In genomic region chr11:95008661-95009628, GRCm38 (mm10) we compare ENCODE assay signal across 8 mouse cellular contexts. TPM values are rescaled to one million over a fixed set of nuclear protein-coding genes. Genes with fewer than 3 reads are reported as not detected.
DNase-seq lines count a peak whose midpoint lies in the region; ATAC-seq and TF ChIP-seq lines count a peak whose summit lies in the region.

No protein-coding gene starts in this region.

- peak overlapping the region; percentile 93 for H3K9ac ChIP-seq in kidney, embryonic 16.5 days (replicated peaks; ENCODE audit: low read length)
- peak overlapping the region; percentile 99 for H3K9ac ChIP-seq in forebrain, embryonic 16.5 days (replicated peaks; ENCODE audit: low read depth, low read length)
- peak overlapping the region; percentile 100 for H3K9ac ChIP-seq in liver, embryonic 14.5 days (replicated peaks)
- H3K9ac ChIP-seq in stomach, postnatal 0 days (ENCODE audit: low read length): peak overlapping the region; percentile 76

- no peak for TF ChIP-seq CTCF in liver, embryonic 14.5 days (IDR thresholded peaks at IDR 0.05; ENCODE audit: low read depth)
- TF ChIP-seq CTCF in stomach, postnatal 0 days (IDR thresholded peaks at IDR 0.05; ENCODE audit: low read depth): no peak

- no peaks in the 10 kb centered on the region for H3K9me3 ChIP-seq in kidney, embryonic 16.5 days (ENCODE audit: low read length)
- no peaks in the 10 kb centered on the region for H3K9me3 ChIP-seq in forebrain, embryonic 16.5 days (ENCODE audit: control insufficient read depth, low read length)
- H3K9me3 ChIP-seq in liver, embryonic 14.5 days (ENCODE audit: control insufficient read depth, low read length): no peaks in the 10 kb centered on the region
- no peaks in the 10 kb centered on the region for H3K9me3 ChIP-seq in stomach, postnatal 0 days (ENCODE audit: control insufficient read depth, low read length)

- peak overlapping the region; percentile 60 for H3K4me3 ChIP-seq in kidney, embryonic 16.5 days (ENCODE audit: low read length)
- H3K4me3 ChIP-seq in forebrain, embryonic 16.5 days (replicated peaks; ENCODE audit: low read length): peak overlapping the region; percentile 97
- H3K4me3 ChIP-seq in liver, embryonic 14.5 days (ENCODE audit: insufficient read depth in 1 of 2, low read depth in 2 of 2, low read length in 2 of 2): peak overlapping the region; percentile 95 to 99
- peak overlapping the region; percentile 56 for H3K4me3 ChIP-seq in stomach, postnatal 0 days (ENCODE audit: low read depth, low read length)

- WGBS in kidney, embryonic 16.5 days: 28% methylated on average over 15 of the region's 15 CpGs
- WGBS in forebrain, embryonic 16.5 days: 30% methylated on average over 15 of the region's 15 CpGs
- 29% methylated on average over 15 of the region's 15 CpGs for WGBS in liver, embryonic 14.5 days (ENCODE audit: insufficient replicate concordance)
- 24% methylated on average over 15 of the region's 15 CpGs for WGBS in stomach, postnatal 0 days

- no peak for ATAC-seq in kidney, embryonic 16.5 days (ENCODE audit: low FRiP score, low TSS enrichment)
- ATAC-seq in forebrain, embryonic 16.5 days: peak; percentile 1; the same call in 1 of the 2 replicates
- ATAC-seq in liver, embryonic 14.5 days (ENCODE audit: insufficient read depth): no peak
- ATAC-seq in stomach, postnatal 0 days (ENCODE audit: low FRiP score, low TSS enrichment): no peak; the same call in none of the 2 replicates
- ATAC-seq in cerebellum, adult (ENCODE audit: insufficient number of reproducible peaks, low FRiP score, low TSS enrichment): no peak

- H3K4me2 ChIP-seq in kidney, embryonic 16.5 days (replicated peaks; ENCODE audit: low read depth, low read length): peak overlapping the region; percentile 69
- peak overlapping the region; percentile 61 for H3K4me2 ChIP-seq in forebrain, embryonic 16.5 days (ENCODE audit: low read length)
- H3K4me2 ChIP-seq in liver, embryonic 14.5 days (ENCODE audit: low read depth): peak overlapping the region; percentile 97
- peak overlapping the region; percentile 75 for H3K4me2 ChIP-seq in stomach, postnatal 0 days (replicated peaks; ENCODE audit: low read depth)

- H3K36me3 ChIP-seq in kidney, embryonic 16.5 days (ENCODE audit: insufficient read depth, low read length): peaks cover 12% of the 10 kb centered on the region; the same call in 1 of the 2 replicates
- peaks cover 4% of the 10 kb centered on the region for H3K36me3 ChIP-seq in forebrain, embryonic 16.5 days (ENCODE audit: control insufficient read depth, insufficient read depth)
- H3K36me3 ChIP-seq in liver, embryonic 14.5 days (replicated peaks; ENCODE audit: control insufficient read depth, insufficient read depth, low read depth): peaks cover 9% of the 10 kb centered on the region
- peaks cover 7% of the 10 kb centered on the region for H3K36me3 ChIP-seq in stomach, postnatal 0 days (ENCODE audit: control insufficient read depth, insufficient read depth, low read length)

- TF ChIP-seq EP300 in liver, embryonic 14.5 days (IDR thresholded peaks at IDR 0.05; ENCODE audit: low read depth): no peak
- no peak for TF ChIP-seq EP300 in stomach, postnatal 0 days (optimal IDR thresholded peaks at IDR 0.05)

- no peaks in the 10 kb centered on the region for H3K27me3 ChIP-seq in kidney, embryonic 16.5 days (ENCODE audit: insufficient read depth, low read length)
- H3K27me3 ChIP-seq in forebrain, embryonic 16.5 days (replicated peaks; ENCODE audit: control insufficient read depth, insufficient read depth, low read length): no peaks in the 10 kb centered on the region
- H3K27me3 ChIP-seq in liver, embryonic 14.5 days (ENCODE audit: control insufficient read depth, insufficient read depth, low read length): peaks cover 3% of the 10 kb centered on the region; the same call in 1 of the 2 replicates
- no peaks in the 10 kb centered on the region for H3K27me3 ChIP-seq in stomach, postnatal 0 days (ENCODE audit: control insufficient read depth, insufficient read depth, low read length)

- H3K27ac ChIP-seq in kidney, embryonic 16.5 days (ENCODE audit: low read length): peak overlapping the region; percentile 96
- H3K27ac ChIP-seq in forebrain, embryonic 16.5 days (ENCODE audit: low read length): peak overlapping the region; percentile 91
- peak overlapping the region; percentile 99 for H3K27ac ChIP-seq in liver, embryonic 14.5 days
- peak overlapping the region; percentile 81 for H3K27ac ChIP-seq in stomach, postnatal 0 days (replicated peaks)

- no peak for DNase-seq in kidney, adult 11 months
- peak; percentile 88 for DNase-seq in Muller cell, postnatal 12 days (ENCODE audit: inconsistent ontology term)
- DNase-seq in liver, embryonic 14.5 days (ENCODE audit: low read depth in 3 of 3, low spot score in 3 of 3): no peak
- no peak for DNase-seq in stomach, postnatal 0 days (ENCODE audit: low spot score)
- no peak for DNase-seq in frontal cortex, postnatal 14 days (ENCODE audit: low spot score in 2 of 2)

- peaks cover 47% of the 10 kb centered on the region for H3K4me1 ChIP-seq in kidney, embryonic 16.5 days (ENCODE audit: insufficient read depth, low read length)
- peaks cover 63% of the 10 kb centered on the region for H3K4me1 ChIP-seq in forebrain, embryonic 16.5 days (replicated peaks; ENCODE audit: control insufficient read depth, insufficient read depth, low read length)
- peaks cover 40 to 52% of the 10 kb centered on the region in 2 experiments for H3K4me1 ChIP-seq in liver, embryonic 14.5 days (replicated peaks; ENCODE audit: control insufficient read depth in 2 of 2, insufficient read depth in 2 of 2, low read length in 1 of 2)
- H3K4me1 ChIP-seq in stomach, postnatal 0 days (replicated peaks; ENCODE audit: control insufficient read depth, insufficient read depth): peaks cover 12% of the 10 kb centered on the region; the same call in 1 of the 2 replicates

RNA-seq across cellular contexts. Expression of gene Samd14, which starts 0.7 kb away (rescaled TPM):
- 19.2 and 21.2 TPM in 2 replicates for polyA plus RNA-seq in kidney, embryonic 16.5 days (2015; fragmentation: Nextera tagmentation; extraction: Ambion mirVana)
- polyA plus RNA-seq in forebrain, embryonic 16.5 days (2015; fragmentation: Nextera tagmentation; extraction: Ambion mirVana): 123 and 134 TPM in 2 replicates
- polyA plus RNA-seq in liver, embryonic 14.5 days (2012; rRNA removed): 33.1 and 41.9 TPM in 2 replicates
- polyA plus RNA-seq in liver, embryonic 14.5 days (2014; fragmentation: Nextera tagmentation; extraction: Ambion mirVana): 24.7 and 34.2 TPM in 2 replicates
- polyA plus RNA-seq in stomach, postnatal 0 days (2015; fragmentation: Nextera tagmentation; extraction: Ambion mirVana): 6.7 and 7.2 TPM in 2 replicates

RNA-seq across cellular contexts. Expression of gene Ppp1r9b, which starts 18.1 kb away (rescaled TPM):
- polyA plus RNA-seq in kidney, embryonic 16.5 days (2015; fragmentation: Nextera tagmentation; extraction: Ambion mirVana): 9.9 and 10.7 TPM in 2 replicates
- polyA plus RNA-seq in forebrain, embryonic 16.5 days (2015; fragmentation: Nextera tagmentation; extraction: Ambion mirVana): 22.0 and 22.4 TPM in 2 replicates
- polyA plus RNA-seq in liver, embryonic 14.5 days (2012; rRNA removed): 14.1 and 14.9 TPM in 2 replicates
- 8.8 and 10.4 TPM in 2 replicates for polyA plus RNA-seq in liver, embryonic 14.5 days (2014; fragmentation: Nextera tagmentation; extraction: Ambion mirVana)
- 4.9 and 5.4 TPM in 2 replicates for polyA plus RNA-seq in stomach, postnatal 0 days (2015; fragmentation: Nextera tagmentation; extraction: Ambion mirVana)

RNA-seq across cellular contexts. Expression of gene Pdk2, which starts 32.2 kb away (rescaled TPM):
- 72.3 and 85.2 TPM in 2 replicates for polyA plus RNA-seq in kidney, embryonic 16.5 days (2015; fragmentation: Nextera tagmentation; extraction: Ambion mirVana)
- polyA plus RNA-seq in forebrain, embryonic 16.5 days (2015; fragmentation: Nextera tagmentation; extraction: Ambion mirVana): 27.6 and 29.2 TPM in 2 replicates
- 3.5 and 3.6 TPM in 2 replicates for polyA plus RNA-seq in liver, embryonic 14.5 days (2012; rRNA removed)
- 7.0 and 9.1 TPM in 2 replicates for polyA plus RNA-seq in liver, embryonic 14.5 days (2014; fragmentation: Nextera tagmentation; extraction: Ambion mirVana)
- 29.8 and 39.0 TPM in 2 replicates for polyA plus RNA-seq in stomach, postnatal 0 days (2015; fragmentation: Nextera tagmentation; extraction: Ambion mirVana)

RNA-seq across cellular contexts. Expression of gene Sgca, which starts 32.8 kb away (rescaled TPM):
- 0.19 and 0.71 TPM in 2 replicates for polyA plus RNA-seq in kidney, embryonic 16.5 days (2015; fragmentation: Nextera tagmentation; extraction: Ambion mirVana)
- 0.19 and 0.58 TPM in 2 replicates for polyA plus RNA-seq in forebrain, embryonic 16.5 days (2015; fragmentation: Nextera tagmentation; extraction: Ambion mirVana)
- polyA plus RNA-seq in liver, embryonic 14.5 days (2012; rRNA removed): 0.04 TPM in 1 of 2 replicates, not detected in the other
- not detected in 2 replicates for polyA plus RNA-seq in liver, embryonic 14.5 days (2014; fragmentation: Nextera tagmentation; extraction: Ambion mirVana)
- polyA plus RNA-seq in stomach, postnatal 0 days (2015; fragmentation: Nextera tagmentation; extraction: Ambion mirVana): 0.47 and 0.80 TPM in 2 replicates

RNA-seq across cellular contexts. Expression of gene Hils1, which starts 41.6 kb away (rescaled TPM):
- polyA plus RNA-seq in kidney, embryonic 16.5 days (2015; fragmentation: Nextera tagmentation; extraction: Ambion mirVana): not detected in 2 replicates
- not detected in 2 replicates for polyA plus RNA-seq in forebrain, embryonic 16.5 days (2015; fragmentation: Nextera tagmentation; extraction: Ambion mirVana)
- not detected in 2 replicates for polyA plus RNA-seq in liver, embryonic 14.5 days (2012; rRNA removed)
- polyA plus RNA-seq in liver, embryonic 14.5 days (2014; fragmentation: Nextera tagmentation; extraction: Ambion mirVana): not detected in 2 replicates
- polyA plus RNA-seq in stomach, postnatal 0 days (2015; fragmentation: Nextera tagmentation; extraction: Ambion mirVana): not detected in 2 replicates
